Mouse (Mus musculus) CH12F3 (cell line): ENCODE measurements at regions not wholly inside any gene's neighbourhood (a gene's known extent, or its start where the extent isn't known, plus 50 kb on each side); places are given as distances from the start of the nearest gene placed in this dataset.

ENCODE experiments used
- in situ Hi-C: fragments of 300-500 bp; cut with MboI; formaldehyde crosslinking; loops from 2 replicates; pipeline ENCODE4 v1.14.3; 2020; ENCODE audit warnings: low sequenced_read_pairs

DNA sequence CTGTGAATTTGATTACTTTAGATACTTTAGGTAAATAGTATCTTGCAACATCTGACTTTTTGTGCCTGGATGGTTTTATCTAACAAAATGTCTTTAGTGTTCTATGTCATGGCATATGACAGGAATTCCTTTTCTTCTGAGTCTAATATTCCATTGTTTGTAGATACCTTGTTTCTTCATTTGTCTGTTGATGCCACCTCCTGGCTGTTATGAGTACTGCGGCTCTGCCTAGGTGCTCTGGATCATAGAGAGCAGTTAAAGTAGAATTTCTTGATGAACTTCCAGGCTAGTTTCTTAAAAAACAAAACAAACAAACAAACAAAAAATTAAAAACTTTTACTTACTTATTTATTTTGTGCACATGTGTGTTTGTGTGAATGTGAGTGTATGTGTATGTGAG is 83.6 kb upstream of the Kif2a start:
- in situ Hi-C loops = no loop called here

DNA sequence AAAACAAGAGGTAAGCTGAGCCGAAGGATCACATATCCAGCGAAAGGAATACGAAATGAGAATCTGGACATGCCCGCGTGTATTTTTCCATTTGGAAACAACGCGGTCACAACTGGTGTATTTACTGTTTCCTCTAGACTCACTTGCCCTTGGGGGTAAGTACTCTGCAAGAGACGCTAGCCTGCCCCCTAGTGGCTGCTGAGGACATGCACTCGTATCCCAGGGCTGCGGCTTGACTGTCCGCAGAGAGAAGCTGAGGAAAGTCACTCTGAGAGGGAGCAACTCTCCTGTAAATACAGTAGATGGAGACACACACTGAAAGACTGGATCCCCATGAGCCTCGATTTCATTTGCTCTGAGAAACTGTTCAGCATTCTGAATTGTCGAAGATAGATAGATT is 79.7 kb upstream of the Kif2a start:
- in situ Hi-C loops = no loop called here

DNA sequence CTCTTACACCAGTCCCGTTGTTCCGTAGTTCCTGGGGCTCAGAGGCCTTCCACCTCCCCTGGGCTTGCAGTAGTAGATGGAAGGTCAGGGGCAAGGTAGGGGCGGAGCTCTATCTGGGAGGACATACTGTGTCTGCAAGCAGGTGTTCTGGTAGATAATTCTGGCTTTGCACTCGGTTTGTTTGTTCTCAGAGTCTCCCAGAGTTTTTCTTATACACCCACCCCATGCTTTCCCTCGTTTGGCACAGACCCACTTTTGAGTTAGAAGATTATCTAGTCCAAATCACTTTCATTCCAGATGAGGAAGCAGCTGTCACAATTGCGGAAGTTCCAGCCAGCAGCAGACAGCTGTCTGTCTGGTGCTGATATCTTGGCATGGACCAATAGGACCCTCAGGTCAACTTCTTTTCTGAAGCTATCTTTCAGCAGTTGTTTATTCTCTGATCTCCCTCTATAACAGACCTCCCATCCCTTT is 79.0 kb upstream of the Kif2a start:
- in situ Hi-C loops = no loop called here

DNA sequence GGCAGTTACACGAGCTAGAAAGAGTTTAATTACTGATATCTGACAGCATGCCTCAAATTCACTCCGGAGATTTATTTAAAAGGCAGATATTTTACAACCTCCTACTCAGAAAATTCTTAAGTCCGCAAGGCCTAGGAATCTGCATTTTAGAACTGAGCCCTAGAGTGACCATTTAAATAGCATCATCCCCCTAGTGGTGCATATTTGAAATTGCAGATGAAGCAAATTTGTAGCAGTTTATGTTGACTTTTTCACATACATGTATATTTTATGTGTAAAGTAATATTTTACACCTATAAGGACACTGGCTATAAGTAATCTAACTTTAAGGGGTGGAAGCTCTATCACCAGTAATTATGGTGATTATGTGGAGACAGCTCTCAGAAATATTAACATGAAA is 78.2 kb upstream of the Kif2a start:
- in situ Hi-C loops = no loop called here

DNA sequence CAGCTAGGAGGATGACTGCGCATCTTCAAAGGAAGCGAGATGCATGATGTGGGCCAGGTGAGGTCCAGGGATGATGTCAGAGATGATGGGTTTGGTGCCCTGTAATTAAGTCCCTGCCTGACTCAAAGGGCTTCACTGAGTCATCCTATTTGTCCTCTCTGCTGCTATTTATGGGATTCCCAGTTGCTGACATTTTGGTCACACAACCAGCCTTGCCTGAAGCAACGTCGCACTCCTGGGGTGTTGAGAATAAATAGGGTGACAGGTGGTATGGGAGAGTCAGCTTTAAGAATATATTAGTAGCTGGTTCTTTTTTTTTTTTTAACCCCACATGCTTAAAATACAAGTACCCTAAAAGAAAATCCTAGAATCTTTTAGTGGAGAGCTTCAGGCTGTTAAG is 75.1 kb upstream of the Kif2a start:
- in situ Hi-C loops = no loop called here

DNA sequence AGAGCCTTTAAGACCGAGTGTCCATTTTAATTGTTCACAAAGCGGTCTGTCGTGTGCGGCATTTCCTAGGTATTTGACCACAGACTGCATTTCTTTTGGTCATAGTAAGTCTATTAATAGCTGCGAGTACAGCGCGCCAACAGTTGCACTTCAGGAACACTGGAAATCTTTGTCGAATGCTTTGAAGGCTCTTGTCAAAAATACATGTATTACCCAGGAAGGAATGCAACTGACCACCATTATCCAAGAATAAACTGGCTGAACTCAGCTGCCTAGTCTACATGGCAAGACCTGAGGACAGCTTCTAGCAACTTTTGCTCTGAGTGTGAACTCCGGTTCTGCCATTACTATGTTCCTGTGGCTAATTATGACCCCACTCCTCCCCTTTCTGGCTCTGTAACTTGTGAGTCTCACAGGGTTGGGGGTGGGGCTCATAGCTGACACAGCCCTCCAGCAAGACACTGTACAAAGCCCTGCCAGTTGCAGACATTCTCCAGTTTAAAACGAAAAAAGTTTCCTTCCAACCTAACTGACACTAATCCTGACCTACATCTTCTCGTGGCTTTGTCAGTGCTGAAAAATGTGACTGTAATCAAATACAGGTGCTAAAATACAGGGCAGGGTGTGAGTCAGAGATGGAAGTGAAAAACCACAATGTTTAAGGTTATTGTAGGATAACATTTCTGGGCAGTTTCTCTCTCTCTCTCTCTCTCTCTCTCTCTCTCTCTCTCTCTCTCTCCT is 73.2 kb upstream of the Kif2a start:
- in situ Hi-C loops = no loop called here

DNA sequence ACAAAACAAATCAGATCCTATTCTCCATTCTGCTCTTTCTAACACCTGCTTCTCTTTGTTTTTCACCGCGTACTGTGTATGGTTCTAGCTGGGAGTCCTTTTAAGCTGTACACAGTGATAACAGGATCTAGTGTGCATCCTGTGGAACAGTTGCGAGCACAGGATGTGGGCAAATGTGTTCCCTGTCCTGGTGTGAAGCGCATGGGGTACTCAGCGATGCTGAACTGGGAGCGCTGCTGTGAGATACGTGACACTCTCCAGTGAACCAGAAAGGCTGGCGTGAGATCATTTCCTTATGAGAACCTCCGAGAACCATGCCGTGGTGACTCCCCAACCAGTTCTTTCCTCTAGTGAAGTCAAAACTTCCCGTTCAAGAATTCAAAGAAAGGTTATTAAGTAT is 72.6 kb upstream of the Kif2a start:
- in situ Hi-C loops = no loop called here

DNA sequence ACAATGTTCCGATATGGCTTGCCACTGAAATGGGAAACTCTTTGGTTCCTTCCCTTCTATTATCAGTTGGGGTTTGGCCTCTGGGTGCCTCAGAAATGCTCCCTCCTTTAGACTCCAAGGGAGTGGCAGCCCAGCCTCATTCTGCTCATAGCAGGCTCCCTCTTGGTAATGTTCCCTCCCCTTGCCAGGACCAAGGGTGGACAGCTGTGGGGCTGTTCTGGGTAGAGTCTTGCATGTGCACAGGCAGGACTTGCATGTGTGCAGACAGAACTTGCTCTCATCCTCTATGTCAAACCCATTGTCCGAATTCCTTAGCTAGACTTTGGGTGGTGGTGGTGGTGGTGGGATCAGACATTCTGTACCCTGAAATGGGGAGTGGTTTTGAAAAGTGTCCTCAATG is 71.8 kb upstream of the Kif2a start:
- in situ Hi-C loops = no loop called here

DNA sequence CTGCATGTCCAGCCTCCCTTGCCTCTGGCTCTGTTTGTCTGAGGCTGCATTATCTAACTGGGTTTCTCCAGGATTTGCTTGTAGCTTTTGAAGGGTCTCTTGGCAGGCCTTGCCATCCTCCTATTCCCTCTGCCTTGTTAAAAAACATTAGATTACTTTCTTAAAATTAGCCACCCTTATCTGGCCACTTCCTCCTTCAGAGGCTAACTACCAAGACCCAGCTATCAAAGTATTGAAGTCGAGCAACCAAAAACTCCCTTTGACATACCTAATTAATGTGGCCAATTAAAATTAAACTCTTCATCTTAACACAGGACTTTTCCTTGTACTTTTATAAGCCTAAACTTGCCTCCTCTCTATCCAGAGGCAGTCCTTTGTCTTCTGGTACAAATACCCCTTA is 66.3 kb upstream of the Kif2a start:
- in situ Hi-C loops = no loop called here

DNA sequence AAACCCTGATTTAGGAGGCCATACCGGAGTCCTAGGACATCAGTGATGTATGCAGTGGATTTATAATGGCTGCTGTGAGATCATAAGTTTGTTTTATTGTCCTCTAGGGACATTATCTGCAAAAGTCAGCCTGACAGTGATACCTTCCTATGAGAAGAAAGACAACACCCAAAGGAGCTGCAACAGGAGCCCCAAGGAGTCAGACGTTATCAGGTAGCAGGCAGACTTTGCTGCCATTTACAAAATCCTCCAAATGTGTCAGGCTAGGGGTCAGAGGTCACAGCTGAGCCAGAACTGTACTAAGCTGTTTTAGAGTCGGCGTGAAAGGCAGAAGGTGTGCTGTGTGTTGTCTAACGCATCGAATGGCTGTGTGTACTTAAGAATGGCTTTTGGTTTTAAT is 65.4 kb upstream of the Kif2a start:
- in situ Hi-C loops = no loop called here

DNA sequence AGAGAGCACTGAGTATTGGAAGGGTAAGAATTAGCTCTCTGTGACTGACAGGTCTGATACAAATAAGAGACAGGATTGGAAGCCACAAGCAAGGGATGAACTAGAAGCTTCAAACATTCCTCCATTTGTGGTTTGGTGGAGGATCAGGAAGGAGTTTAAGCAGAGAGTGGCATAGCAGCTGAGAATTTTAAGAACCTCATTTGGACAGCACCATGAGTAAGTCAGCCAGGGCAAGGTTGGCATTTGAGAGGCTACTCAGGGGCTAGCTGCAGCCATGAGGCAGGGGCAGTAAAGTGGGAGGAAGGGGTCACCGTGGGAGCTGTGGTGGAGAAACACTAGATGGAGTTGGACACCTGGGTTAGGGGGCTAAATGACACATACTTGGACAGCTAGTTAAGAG is 56.2 kb upstream of the Kif2a start:
- in situ Hi-C loops = no loop called here

DNA sequence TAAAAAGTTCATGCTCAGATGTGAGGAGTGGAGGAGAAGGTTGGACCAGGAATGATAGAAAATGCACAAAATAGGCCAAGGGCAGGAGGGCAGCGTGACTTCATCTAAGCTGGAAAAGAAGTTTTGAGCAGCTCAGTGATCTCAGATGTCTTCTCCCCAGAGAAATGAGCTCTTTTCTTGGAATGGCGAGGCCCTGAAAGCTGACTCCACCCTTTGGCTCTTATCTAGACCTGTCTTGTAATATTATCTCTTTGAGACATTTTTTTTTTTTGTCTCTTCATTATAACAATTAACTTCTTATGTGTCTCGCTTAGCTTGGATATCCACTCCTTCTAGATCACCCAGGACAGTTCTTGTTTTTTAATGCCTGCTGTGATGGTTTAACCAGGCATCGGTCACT is 53.0 kb upstream of the Kif2a start:
- in situ Hi-C loops = no loop called here

DNA sequence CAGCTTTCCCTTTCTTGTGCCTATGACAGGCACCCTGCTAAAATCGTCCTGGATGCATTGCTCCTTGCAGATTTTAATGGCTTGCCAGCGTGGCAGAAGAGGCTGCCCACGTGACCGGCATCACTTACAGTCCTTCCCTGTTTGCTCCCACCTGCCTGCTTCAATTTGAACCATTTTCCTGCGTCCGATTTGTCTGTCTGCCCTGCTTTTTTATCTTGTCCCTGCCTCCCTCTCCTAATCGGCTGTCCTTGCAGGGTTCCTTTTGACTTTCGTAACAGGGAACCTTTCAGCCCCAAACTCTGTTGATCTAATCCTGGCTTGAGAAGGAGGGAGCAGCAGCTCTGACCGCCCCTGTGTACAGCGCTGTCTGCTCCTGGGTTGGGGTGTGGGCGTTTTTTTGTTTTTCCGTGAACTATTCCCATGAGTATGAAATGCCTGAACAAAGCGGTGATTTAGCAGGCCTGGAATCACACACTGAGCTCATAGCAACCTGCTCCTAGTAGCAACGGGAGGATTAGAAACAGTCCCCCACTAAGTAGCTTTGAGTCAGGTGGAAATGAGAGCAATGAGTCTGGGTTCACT is 51.2 kb upstream of the Kif2a start:
- in situ Hi-C loops = no loop called here

DNA sequence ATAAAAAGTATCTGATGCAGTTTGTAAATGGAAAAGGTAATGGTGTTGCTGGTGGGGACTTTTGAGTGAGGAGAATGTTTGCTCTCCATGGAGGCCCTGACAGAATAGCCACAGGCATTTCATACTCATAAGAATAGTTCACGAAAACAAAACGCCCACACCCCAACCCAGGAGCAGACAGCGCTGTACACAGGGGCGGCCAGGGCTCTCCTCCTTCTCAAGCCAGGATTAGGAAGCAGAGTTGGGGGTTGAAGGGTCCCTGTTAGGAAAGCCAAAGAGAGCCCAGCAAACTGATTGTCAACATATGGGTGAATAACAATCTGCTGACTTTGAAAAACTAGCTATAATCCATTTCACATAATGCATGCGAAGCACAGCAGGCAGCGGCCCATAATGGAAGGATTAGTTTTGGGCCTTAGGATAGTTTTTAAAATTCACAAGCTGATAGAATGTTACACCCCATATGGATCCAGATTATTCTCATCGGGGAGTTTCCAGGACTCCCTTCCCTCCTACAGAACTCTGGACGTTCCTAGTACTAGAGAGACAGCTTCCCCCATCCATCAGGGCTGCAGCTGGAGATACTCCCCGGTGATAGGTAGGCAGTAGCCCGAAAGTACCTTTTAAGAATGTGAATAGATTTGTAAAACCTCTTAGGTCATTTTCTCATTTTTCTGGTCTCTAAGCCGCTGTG is 50.6 kb upstream of the Kif2a start:
- in situ Hi-C loops = no loop called here
